Mouse (Mus musculus) thymus, adult 2 months (tissue): ENCODE results near the gene Cnot2.

Experiments
- CTCF ChIP-seq: fragments of 200-500 bp; IDR thresholded peaks from 2 replicates; pipeline ENCODE4 v1.5.1; 2012; ENCODE audit warnings: mild to moderate bottlenecking, control low read depth, low read length, moderate library complexity, borderline replicate concordance; ENCODE audit not compliant: control insufficient read depth, poor library complexity, insufficient read depth; ENCODE audit errors: extremely low read depth
- POLR2A ChIP-seq: fragments of 200-500 bp; IDR thresholded peaks from 2 replicates; pipeline ENCODE4 v1.6.1; 2012; ENCODE audit warnings: mild to moderate bottlenecking, low read length, control low read depth, moderate library complexity; ENCODE audit not compliant: control insufficient read depth, poor library complexity, insufficient read depth; ENCODE audit errors: extremely low read depth

- no peak for TF ChIP-seq POLR2A
- no peak for TF ChIP-seq CTCF
These were observed 141.2 kb downstream of the Cnot2 start for GRCm38 (mm10) chr10:116440088-116440487.
